Mouse (Mus musculus) cerebellum, adult 11 months (tissue): Measurements from ENCODE around the gene Gramd1a.

Source experiments
- DNase-seq: peaks from one replicate; pipeline ENCODE4 v3.0.0; 2022

Gene Gramd1a

GRCm38 (mm10) chr7:31088206-31088605, 67.5 kb downstream of the Gramd1a start:
- DNase-seq, result no peak

GRCm38 (mm10) chr7:31087262-31087661, 68.4 kb downstream of the Gramd1a start:
- DNase-seq, result no peak

GRCm38 (mm10) chr7:31086175-31086755, 69.4 kb downstream of the Gramd1a start:
- DNase-seq, result no peak

GRCm38 (mm10) chr7:31085171-31085570, 70.5 kb downstream of the Gramd1a start:
- no peak for DNase-seq

GRCm38 (mm10) chr7:31084140-31084539, 71.6 kb downstream of the Gramd1a start:
- no peak for DNase-seq

- DNase-seq, result peak; percentile 45
These were observed 72.7 kb downstream of the Gramd1a start for GRCm38 (mm10) chr7:31082831-31083588.

- no peak for DNase-seq
These were observed 73.6 kb downstream of the Gramd1a start for GRCm38 (mm10) chr7:31082106-31082505.

- DNase-seq, result no peak
These were observed 74.6 kb downstream of the Gramd1a start for GRCm38 (mm10) chr7:31081106-31081505.

GRCm38 (mm10) chr7:31080611-31081010, 75.1 kb downstream of the Gramd1a start:
- DNase-seq, result no peak
